Mouse (Mus musculus) layer of hippocampus, adult 2 months (tissue): ENCODE measurements around the gene Cuedc1. TPM values are rescaled to one million over a fixed set of nuclear protein-coding genes. Genes with fewer than 3 reads are reported as not detected.

Experiments
- DNase-seq, 2 experiments: peaks; one replicate each; pipeline ENCODE4 v3.0.0; 2022; ENCODE audit warnings: low spot score in 2 of 2
- H3K27ac ChIP-seq: fragments of 200-600 bp; 2 replicates; pipeline ENCODE4 v1.8.1; 2022
- H3K4me3 ChIP-seq: fragments of 200-600 bp; 2 replicates; pipeline ENCODE4 v1.8.1; 2022; ENCODE audit warnings: mild to moderate bottlenecking
- CTCF ChIP-seq: fragments of 200-600 bp; conservative IDR thresholded peaks from 2 replicates; pipeline ENCODE4 v1.8.1; 2022; ENCODE audit warnings: antibody characterized with exemption, mild to moderate bottlenecking, moderate library complexity
- total RNA-seq, 2 experiments: library from RNA; stranded (reverse); gene quantifications; 2 replicates each; pipeline ENCODE4 v1.2.3; 2021

The Cuedc1 gene
- total RNA-seq, 2 experiments from 2014 or later: 31.1 to 35.3 TPM

DNA sequence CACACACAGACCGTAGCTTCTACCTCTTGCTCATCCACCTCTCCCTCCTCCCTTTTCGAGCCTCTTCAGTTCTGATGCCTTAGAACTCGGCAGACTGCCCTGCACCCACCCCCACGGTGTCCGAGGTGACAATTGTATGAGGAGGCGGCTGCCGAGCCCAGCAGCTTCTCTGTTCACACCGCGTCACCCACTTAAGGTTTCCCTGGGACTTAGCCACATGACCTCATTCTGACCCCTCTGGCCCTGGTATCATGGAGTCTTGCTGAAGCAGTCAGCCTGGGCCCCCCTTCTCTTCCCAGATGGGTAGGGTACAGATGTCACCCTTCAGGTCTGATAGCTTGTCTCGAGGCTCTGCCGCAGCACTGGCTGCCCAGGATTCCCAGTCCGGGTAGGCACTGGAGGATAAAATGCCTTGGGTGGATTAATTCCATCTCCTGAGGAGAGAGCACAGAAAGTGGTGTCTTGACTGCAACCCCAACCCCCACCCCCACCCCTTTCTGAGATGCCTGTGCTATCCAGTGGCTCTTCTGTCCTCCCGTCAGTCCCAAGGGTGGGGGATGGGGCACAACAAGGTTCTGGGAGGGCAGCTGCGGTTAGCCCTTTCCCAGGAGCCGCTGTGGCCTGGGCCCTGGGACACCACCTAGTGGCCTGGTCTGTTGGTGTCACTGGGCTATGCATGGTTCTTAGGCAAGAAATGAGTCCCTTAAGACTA is 63.9 kb downstream of the Cuedc1 start:
- H3K27ac ChIP-seq: peak overlapping the region; percentile 92
- H3K4me3 ChIP-seq: peak overlapping the region; percentile 52
- peak; percentile 80 to 81 for DNase-seq
- peak; percentile 81 for TF ChIP-seq CTCF

- Histone ChIP-seq H3K4me3 (no peak overlapping the region), H3K27ac (no peak overlapping the region; the same call in 1 of the 2 replicates)
- DNase-seq: no peak
- no peak for TF ChIP-seq CTCF
Observed at GRCm38 (mm10) chr11:88162740-88163139, 64.9 kb downstream of the Cuedc1 start.

- no peak overlapping the region for H3K4me3 ChIP-seq
- no peak for TF ChIP-seq CTCF
- H3K27ac ChIP-seq: peak overlapping the region; percentile 64
- no peak for DNase-seq
Observed at GRCm38 (mm10) chr11:88164213-88164723, 66.4 kb downstream of the Cuedc1 start.

GRCm38 (mm10) chr11:88164801-88165377 is 67.0 kb downstream of the Cuedc1 start:
- no peak for DNase-seq
- peak overlapping the region; percentile 64 for H3K27ac ChIP-seq
- no peak overlapping the region for H3K4me3 ChIP-seq
- no peak for TF ChIP-seq CTCF

DNA sequence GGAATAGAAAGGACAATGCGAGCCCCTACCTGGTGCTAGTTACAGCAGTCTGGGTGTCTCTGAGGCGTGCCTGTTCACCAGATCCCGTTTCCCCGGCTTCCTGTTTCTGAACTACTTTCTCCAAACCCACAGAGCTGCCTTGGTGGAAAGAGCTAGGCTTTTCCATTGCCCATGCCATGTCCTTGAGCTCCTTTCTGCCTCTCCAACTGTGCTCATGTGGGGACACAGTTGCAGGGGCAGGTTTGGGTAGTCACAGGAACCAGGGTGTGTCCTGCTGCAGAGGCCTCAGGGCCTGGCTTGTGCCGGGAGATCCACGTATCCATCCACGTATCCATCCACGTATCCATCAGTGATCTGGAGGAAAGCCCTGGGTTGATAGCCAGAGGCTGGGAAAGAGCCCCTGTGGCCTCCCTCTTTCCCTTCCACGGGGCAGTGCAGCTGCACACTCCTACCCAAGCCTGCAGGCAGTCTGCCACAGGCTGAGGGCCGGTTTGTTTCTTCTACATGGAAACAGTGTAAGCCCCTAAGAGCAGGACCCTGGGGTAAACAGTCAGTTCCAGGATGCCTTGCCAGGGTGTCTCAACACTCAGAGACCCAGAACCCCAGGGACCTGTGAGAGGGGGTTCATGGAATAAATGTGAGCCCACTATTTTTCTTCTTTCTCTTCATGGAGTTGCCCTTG is 68.0 kb downstream of the Cuedc1 start:
- peak overlapping the region; percentile 50; the same call in 1 of the 2 replicates for H3K27ac ChIP-seq
- no peak for TF ChIP-seq CTCF
- H3K4me3 ChIP-seq: no peak overlapping the region
- DNase-seq: no peak

GRCm38 (mm10) chr11:88166471-88166870 is 68.6 kb downstream of the Cuedc1 start:
- DNase-seq: no peak
- no peak for TF ChIP-seq CTCF
- Histone ChIP-seq H3K4me3 (no peak overlapping the region), H3K27ac (no peak overlapping the region; the same call in 1 of the 2 replicates)

DNA sequence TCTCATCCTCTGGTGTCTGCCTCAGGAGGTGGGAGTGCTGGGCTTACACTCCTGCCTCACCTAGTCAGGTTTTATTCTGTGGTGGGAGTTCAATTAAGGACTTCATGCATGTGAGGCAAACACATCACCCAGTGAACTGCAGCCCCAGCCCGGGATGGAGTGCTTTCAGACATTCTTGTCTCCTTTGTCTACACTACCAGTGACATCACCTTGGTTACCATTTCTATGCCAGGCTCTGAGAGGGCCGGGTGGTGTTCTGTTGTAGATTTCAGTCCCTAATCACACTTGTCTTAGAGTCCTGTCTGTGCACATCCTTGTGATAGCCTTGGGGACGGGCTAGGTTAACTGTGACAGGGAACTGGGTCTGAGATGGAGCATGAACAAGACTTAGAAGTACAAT is 70.8 kb downstream of the Cuedc1 start:
- Histone ChIP-seq H3K27ac (no peak overlapping the region), H3K4me3 (no peak overlapping the region)
- DNase-seq: no peak
- no peak for TF ChIP-seq CTCF

GRCm38 (mm10) chr11:88169531-88170040 is 71.7 kb downstream of the Cuedc1 start:
- no peak for DNase-seq
- no peak for TF ChIP-seq CTCF
- Histone ChIP-seq H3K27ac (no peak overlapping the region), H3K4me3 (no peak overlapping the region)

DNA sequence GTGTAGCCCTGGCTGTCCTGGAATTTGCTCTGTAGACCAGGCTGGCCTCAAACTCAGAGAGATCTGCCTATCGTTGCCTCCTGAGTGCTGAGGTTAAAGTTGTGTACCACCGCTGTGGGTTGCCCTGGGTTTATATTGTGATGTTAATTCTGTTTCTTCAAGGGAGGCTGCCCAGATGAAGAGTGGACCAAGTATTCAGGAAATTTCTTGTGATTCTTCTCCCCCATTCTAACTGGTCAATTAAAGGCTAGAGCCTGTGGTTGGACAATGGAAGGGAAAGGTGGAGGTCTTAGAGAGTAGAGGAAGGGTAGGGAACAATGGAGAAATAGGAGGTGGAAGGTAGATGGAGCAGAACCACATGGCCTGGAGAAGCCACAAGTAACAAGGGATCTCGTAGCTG is 72.7 kb downstream of the Cuedc1 start:
- no peak for TF ChIP-seq CTCF
- no peak for DNase-seq
- no peak overlapping the region for H3K4me3 ChIP-seq
- no peak overlapping the region for H3K27ac ChIP-seq

- TF ChIP-seq CTCF: no peak
- DNase-seq: no peak
- H3K27ac ChIP-seq: no peak overlapping the region
- H3K4me3 ChIP-seq: no peak overlapping the region
Observed at GRCm38 (mm10) chr11:88171876-88172442, 74.1 kb downstream of the Cuedc1 start.

DNA sequence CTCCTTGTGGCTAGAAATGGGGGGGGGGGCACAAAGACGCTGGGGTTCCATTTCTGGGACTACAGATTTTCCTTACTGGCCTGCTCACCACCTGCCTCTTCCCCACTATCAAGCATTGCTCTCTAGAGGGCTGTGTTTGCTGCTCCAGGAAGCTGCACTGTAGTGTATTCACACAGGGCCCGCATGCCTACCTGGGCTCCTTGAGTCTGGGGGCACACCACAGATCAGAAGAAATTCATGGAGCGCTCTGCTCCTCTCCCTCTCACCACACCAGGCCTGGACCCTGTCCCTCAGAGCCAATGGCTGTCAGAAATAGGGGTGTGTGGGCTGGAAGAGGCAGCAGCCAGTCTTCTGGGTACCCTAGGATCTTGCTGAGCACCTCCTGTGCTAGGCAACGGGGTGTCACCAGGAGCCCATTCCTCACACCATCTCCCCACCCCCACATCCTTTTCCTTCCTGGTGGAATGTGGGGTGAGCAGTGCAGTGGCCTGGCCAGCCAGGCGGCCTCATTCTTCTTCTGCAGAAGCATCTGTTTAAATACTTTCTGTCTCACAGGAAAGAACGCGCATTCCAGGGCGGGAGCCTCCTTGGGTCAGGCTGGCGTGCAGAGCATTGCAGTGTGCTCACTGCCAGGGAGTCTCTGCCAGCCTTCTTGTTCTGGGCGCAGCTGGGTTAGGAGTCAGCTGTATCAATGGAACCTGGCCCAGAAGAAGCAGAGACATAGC is 74.9 kb downstream of the Cuedc1 start:
- no peak for DNase-seq
- H3K4me3 ChIP-seq: no peak overlapping the region
- no peak for TF ChIP-seq CTCF
- H3K27ac ChIP-seq: peak overlapping the region; percentile 11

DNA sequence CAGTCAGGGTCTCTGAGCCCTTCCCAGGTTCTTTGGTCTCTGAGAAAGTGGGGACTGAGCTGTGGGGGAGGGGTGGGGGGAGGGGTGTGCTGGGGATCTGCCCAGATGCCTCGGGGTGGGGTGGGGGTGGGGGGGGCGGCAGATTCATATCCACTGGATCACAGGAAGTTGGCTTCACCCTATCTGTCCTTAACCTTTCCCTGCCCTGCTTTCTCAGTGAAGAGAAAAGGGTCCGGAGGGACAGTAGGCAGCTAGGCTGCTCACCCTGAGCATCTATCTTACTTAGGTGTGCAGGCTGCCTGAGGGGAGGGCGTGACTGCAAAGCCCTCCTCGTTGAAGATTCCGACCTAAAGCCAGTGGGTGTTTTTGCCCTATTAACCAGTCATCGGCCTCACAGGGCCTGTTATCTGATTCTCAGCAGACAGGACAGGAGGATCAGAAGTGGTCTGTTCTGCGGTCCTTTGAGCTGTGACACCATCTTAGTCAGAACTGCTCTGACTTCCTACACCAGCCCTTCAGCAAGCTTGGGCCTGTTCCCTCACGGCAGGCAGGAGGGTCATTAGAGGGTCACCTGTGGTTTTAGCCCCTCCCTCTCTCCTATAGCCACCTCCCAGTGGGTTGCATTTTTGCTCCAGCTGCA is 75.6 kb downstream of the Cuedc1 start:
- TF ChIP-seq CTCF: no peak
- no peak overlapping the region for H3K27ac ChIP-seq
- no peak overlapping the region for H3K4me3 ChIP-seq

More for the DNA sequence above, 75.6 kb downstream of the Cuedc1 start:
- DNase-seq: no peak
